Mouse (Mus musculus) testis, adult 2 months (tissue): ENCODE measurements around the gene Mcoln3.

Experiments used
- CTCF ChIP-seq: fragments of 200-500 bp; IDR thresholded peaks from 2 replicates; pipeline ENCODE4 v1.5.1; 2012; ENCODE audit warnings: low read depth, mild to moderate bottlenecking, inconsistent platforms, low read length, moderate library complexity; ENCODE audit not compliant: control insufficient read depth, insufficient read depth, insufficient replicate concordance
- POLR2A ChIP-seq: fragments of 200-500 bp; IDR thresholded peaks from 2 replicates; pipeline ENCODE4 v1.6.1; 2012; ENCODE audit warnings: low read depth, mild to moderate bottlenecking, inconsistent platforms, low read length, moderate library complexity; ENCODE audit not compliant: control insufficient read depth

DNA sequence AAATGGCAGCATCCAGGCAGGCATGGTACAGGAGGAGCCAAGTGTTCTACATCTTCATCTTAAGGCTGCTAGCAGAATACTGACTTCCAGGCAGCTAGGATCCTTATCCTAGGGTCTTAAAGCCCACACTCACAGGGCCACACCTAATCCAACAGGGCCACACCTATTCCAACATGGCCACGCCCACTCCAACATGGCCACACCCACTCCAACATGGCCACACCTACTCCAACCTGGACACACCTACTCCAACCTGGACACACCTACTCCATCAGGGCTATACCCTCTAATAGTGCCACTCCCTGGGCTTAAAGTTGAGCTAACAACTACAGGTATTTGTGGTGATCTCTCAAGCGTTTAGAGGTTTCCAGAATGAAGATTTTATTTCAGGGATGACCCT lies 63.1 kb downstream of the Mcoln3 start:
- TF ChIP-seq POLR2A (no peak), CTCF (no peak)
